Mouse (Mus musculus): Measurements from ENCODE around the gene Fbxo48. TPM values are rescaled to one million over a fixed set of nuclear protein-coding genes. Genes with fewer than 3 reads are reported as not detected.

Gene Fbxo48
- total RNA-seq, 2 experiments from 2014 or later: 0.16 to 0.42 TPM

Other genes starting within 250 kb of the Fbxo48 start
- gene Egfr, start 199.2 kb upstream of the Fbxo48 start, total RNA-seq (2021): 10 to 100 TPM; 20.4 to 25.1 TPM
- gene Cnrip1, start 100.2 kb downstream of the Fbxo48 start, total RNA-seq (2021): 1 to 10 TPM; 6.9 to 7.7 TPM
- 1 to 10 TPM; 1.6 to 1.9 TPM for gene Plek, start 101.0 kb downstream of the Fbxo48 start, total RNA-seq (2021)
- gene Ppp3r1, start 207.9 kb downstream of the Fbxo48 start, total RNA-seq (2021): 100 to 1,000 TPM; 164 to 178 TPM
- gene Wdr92, start 230.7 kb downstream of the Fbxo48 start, total RNA-seq (2021): 1 to 10 TPM; 5.0 to 6.6 TPM